Mouse (Mus musculus): Measurements from ENCODE around the gene Gal3st4.

Gene Gal3st4

DNA sequence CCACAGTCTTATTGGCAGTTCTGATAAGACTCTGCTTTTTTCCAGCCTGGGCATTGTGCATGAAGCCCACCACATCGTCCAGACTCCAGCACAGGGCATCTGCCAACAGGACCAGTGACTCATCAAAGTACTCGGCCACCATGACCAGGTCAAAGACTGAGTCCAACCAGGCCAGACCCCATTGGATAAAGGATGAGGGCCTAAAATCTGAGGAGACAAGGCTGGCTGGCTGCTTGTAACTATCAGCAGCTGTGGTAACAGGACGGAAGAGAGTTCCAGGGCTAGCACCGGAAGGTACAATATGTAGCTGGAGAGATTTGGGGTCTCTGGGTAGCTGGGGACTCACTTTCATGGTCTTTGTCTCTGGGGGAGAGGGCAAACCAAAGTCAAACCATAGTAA lies 6.9 kb downstream of the Gal3st4 start:
- Histone ChIP-seq H3K27me3 (ENCODE audit: insufficient read depth, low read length) (peaks cover 15% of the 10 kb centered on the region), H3K4me3 (replicated peaks; ENCODE audit: low read length) (no peak overlapping the region), H3K9me3 (ENCODE audit: low read length) (no peaks in the 10 kb centered on the region), H3K36me3 (ENCODE audit: insufficient read depth, low read length) (peaks cover 35% of the 10 kb centered on the region), H3K4me1 (replicated peaks; ENCODE audit: low read depth, low read length) (peaks cover 32% of the 10 kb centered on the region)
- TF ChIP-seq NANOG (IDR thresholded peaks at IDR 0.05; ENCODE audit: borderline replicate concordance, low read length): no peak
- TF ChIP-seq POU5F1 (IDR thresholded peaks at IDR 0.05; ENCODE audit: borderline replicate concordance, low read length): no peak
- TF ChIP-seq CTCF (conservative IDR thresholded peaks at IDR 0.05; ENCODE audit: low read length): no peak

DNA sequence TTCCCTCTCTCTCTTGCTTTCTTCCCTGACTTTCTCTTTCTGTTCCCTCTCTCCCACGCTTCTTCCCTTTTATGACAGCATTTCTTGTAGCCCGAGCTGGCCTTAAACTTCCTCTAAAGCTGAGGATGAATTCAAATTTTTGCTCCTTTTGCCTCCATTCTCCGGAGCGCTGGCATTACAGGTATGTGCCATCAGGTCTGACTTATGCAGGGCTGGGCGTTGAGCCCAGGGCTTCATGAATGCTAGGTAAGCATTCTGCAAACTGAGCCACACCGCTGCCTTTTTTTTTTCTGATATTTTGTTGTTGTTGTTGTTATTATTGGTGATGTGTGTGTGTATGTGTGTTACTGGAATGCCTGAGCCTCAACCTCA lies 8.4 kb downstream of the Gal3st4 start:
- peaks cover 43% of the 10 kb centered on the region for H3K4me1 ChIP-seq (replicated peaks; ENCODE audit: low read depth, low read length)
- H3K9me3 ChIP-seq (ENCODE audit: low read length): no peaks in the 10 kb centered on the region
- H3K4me3 ChIP-seq (replicated peaks; ENCODE audit: low read length): peak overlapping the region; percentile 97
- TF ChIP-seq POU5F1 (IDR thresholded peaks at IDR 0.05; ENCODE audit: borderline replicate concordance, low read length): no peak
- TF ChIP-seq CTCF (conservative IDR thresholded peaks at IDR 0.05; ENCODE audit: low read length): no peak
- H3K36me3 ChIP-seq (ENCODE audit: insufficient read depth, low read length): peaks cover 50% of the 10 kb centered on the region
- H3K27me3 ChIP-seq (ENCODE audit: insufficient read depth, low read length): 0 out of 2 replicates have a peak, but pooled peaks cover 4% of the 10 kb centered on the region

DNA sequence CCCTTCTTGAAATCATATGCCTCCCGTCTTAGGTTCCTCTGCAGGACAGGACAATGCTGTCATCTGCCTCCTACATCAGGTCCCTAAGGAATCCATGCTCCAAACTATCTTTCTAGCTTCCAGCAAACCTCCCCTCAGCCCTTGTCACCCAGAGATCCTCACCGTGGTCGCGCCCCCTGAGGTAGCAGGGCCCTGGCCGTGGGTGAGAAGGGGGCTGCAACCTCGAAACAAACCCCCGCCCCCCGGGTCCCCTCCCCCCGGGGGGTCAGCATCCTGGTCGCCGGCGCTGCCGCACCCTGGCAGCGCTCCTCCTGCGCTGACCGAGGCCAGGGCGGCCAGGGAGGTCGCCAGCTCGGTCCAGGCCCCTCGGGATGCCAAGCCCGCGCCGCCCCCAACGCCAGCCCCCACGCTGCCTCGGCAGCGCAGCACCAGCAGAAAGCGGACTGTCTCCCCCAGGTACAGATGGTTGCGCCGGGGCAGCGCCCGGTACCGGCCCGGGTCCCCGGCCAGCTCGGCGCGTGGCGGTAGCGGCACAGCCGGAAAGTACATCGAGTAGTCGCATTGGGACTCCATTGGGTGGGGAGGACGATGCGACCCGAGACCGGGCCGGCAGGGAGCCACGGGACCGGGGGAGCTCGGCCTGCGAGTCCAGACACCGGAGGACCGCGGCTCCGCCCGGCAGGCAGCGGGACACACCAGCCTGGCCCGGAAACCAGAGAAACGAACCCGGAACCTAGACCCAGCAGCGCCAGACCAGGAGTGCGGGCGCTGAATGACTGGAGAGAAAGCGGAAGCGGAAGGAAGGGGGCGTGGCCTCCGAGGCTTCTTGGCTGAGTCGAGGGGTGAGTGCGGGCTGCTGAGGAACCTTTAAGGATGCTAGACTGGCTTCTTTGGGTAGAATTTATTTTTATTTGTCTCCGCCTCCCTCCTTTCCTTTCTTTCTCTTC lies 9.1 kb downstream of the Gal3st4 start, which contains the start of gene BC037034:
TSS of gene BC037034 (minus strand) at position 774 of the 947 bp plus-strand sequence.
- no peaks in the 10 kb centered on the region for H3K9me3 ChIP-seq (ENCODE audit: low read length)
- peaks cover 49% of the 10 kb centered on the region for H3K4me1 ChIP-seq (replicated peaks; ENCODE audit: low read depth, low read length)
- H3K4me3 ChIP-seq (replicated peaks; ENCODE audit: low read length): peak within 1 kb of the TSS; percentile 97
- H3K27me3 ChIP-seq (ENCODE audit: insufficient read depth, low read length): no peaks in the 10 kb centered on the region
- TF ChIP-seq POU5F1 (IDR thresholded peaks at IDR 0.05; ENCODE audit: borderline replicate concordance, low read length): no peak
- TF ChIP-seq NANOG (IDR thresholded peaks at IDR 0.05; ENCODE audit: borderline replicate concordance, low read length): no peak
- TF ChIP-seq CTCF (conservative IDR thresholded peaks at IDR 0.05; ENCODE audit: low read length): no peak
- peaks cover 56% of the 10 kb centered on the region for H3K36me3 ChIP-seq (ENCODE audit: insufficient read depth, low read length)

DNA sequence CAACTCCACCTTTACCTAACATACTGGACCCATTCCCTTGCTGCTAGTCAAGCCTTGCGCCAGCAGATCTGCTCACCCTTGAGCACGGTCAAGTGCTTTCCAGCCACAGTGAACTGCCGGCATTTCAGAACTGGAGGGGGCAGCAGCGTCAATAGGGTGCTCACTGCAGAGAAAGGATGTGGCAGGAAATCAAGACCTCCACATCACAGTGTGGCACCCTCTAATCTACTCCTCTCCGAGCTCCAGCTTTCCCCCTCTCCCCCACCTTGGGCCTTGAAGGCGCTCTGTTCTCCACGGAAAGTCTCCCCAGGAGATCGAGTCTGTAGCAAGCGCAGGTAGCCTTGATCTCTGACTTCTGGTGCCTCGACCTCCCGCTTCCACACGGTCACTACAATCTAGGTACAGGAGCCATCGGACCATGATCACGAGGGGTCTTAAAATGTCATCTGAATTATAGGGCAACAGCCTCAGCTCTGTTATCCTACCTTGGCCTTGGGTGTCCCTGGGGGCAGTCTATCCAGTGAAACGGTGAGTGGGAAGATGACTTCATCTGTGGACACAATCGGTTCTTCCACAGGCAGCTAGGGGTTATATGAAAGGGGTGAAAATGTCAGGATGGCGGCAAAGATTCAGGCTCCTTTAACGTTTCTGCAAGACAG lies 9.9 kb downstream of the Gal3st4 start:
- no peaks in the 10 kb centered on the region for H3K9me3 ChIP-seq (ENCODE audit: low read length)
- peaks cover 58% of the 10 kb centered on the region for H3K4me1 ChIP-seq (replicated peaks; ENCODE audit: low read depth, low read length)
- no peaks in the 10 kb centered on the region for H3K27me3 ChIP-seq (ENCODE audit: insufficient read depth, low read length)
- H3K4me3 ChIP-seq (replicated peaks; ENCODE audit: low read length): peak overlapping the region; percentile 97
- peaks cover 65% of the 10 kb centered on the region for H3K36me3 ChIP-seq (ENCODE audit: insufficient read depth, low read length)
- no peak for TF ChIP-seq POU5F1 (IDR thresholded peaks at IDR 0.05; ENCODE audit: borderline replicate concordance, low read length)
- TF ChIP-seq CTCF (conservative IDR thresholded peaks at IDR 0.05; ENCODE audit: low read length): no peak
- TF ChIP-seq NANOG (IDR thresholded peaks at IDR 0.05; ENCODE audit: borderline replicate concordance, low read length): no peak

- H3K4me3 ChIP-seq (replicated peaks; ENCODE audit: low read length): 0 out of 2 replicates have a peak overlapping the region, but pooled peaks have one; percentile 97
- no peaks in the 10 kb centered on the region for H3K9me3 ChIP-seq (ENCODE audit: low read length)
- H3K27me3 ChIP-seq (ENCODE audit: insufficient read depth, low read length): no peaks in the 10 kb centered on the region
- H3K4me1 ChIP-seq (replicated peaks; ENCODE audit: low read depth, low read length): peaks cover 65% of the 10 kb centered on the region
- peaks cover 69% of the 10 kb centered on the region for H3K36me3 ChIP-seq (ENCODE audit: insufficient read depth, low read length)
- TF ChIP-seq POU5F1 (IDR thresholded peaks at IDR 0.05; ENCODE audit: borderline replicate concordance, low read length): no peak
- TF ChIP-seq NANOG (IDR thresholded peaks at IDR 0.05; ENCODE audit: borderline replicate concordance, low read length): no peak
- no peak for TF ChIP-seq CTCF (conservative IDR thresholded peaks at IDR 0.05; ENCODE audit: low read length)
Measured at GRCm38 (mm10) chr5:138262001-138262400, 10.6 kb downstream of the Gal3st4 start.

DNA sequence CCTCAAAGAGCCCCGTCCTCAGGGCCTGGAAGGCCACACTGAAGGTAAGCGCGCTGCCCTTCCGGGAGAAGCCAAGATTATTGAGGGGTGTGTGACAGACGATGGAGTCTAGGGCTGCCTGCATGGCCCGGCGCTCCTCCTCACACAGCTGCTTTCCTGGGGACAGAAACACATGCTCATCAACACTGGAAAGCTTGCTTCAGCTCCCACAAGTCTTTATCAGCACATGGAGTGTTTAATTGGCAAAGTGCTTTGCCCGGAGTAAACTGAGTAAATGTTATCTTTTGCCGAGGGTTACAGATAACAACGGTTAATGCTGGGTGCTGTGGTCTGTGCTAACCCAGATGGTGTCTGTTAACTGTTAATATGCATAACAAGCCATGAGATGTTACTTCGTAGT lies 11.8 kb downstream of the Gal3st4 start:
- TF ChIP-seq CTCF (conservative IDR thresholded peaks at IDR 0.05; ENCODE audit: low read length) (no peak), POU5F1 (IDR thresholded peaks at IDR 0.05; ENCODE audit: borderline replicate concordance, low read length) (no peak), NANOG (IDR thresholded peaks at IDR 0.05; ENCODE audit: borderline replicate concordance, low read length) (no peak)
- Histone ChIP-seq H3K36me3 (ENCODE audit: insufficient read depth, low read length) (peaks cover 66% of the 10 kb centered on the region), H3K4me1 (replicated peaks; ENCODE audit: low read depth, low read length) (peaks cover 73% of the 10 kb centered on the region), H3K9me3 (ENCODE audit: low read length) (no peaks in the 10 kb centered on the region), H3K4me3 (replicated peaks; ENCODE audit: low read length) (no peak overlapping the region), H3K27me3 (ENCODE audit: insufficient read depth, low read length) (no peaks in the 10 kb centered on the region)

GRCm38 (mm10) chr5:138260051-138260450 lies 12.6 kb downstream of the Gal3st4 start:
- no peaks in the 10 kb centered on the region for H3K9me3 ChIP-seq (ENCODE audit: low read length)
- peaks cover 58% of the 10 kb centered on the region for H3K36me3 ChIP-seq (ENCODE audit: insufficient read depth, low read length)
- H3K4me1 ChIP-seq (replicated peaks; ENCODE audit: low read depth, low read length): peaks cover 74% of the 10 kb centered on the region
- no peak overlapping the region for H3K4me3 ChIP-seq (replicated peaks; ENCODE audit: low read length)
- TF ChIP-seq CTCF (conservative IDR thresholded peaks at IDR 0.05; ENCODE audit: low read length) (no peak), NANOG (IDR thresholded peaks at IDR 0.05; ENCODE audit: borderline replicate concordance, low read length) (no peak), POU5F1 (IDR thresholded peaks at IDR 0.05; ENCODE audit: borderline replicate concordance, low read length) (no peak)
- no peaks in the 10 kb centered on the region for H3K27me3 ChIP-seq (ENCODE audit: insufficient read depth, low read length)

DNA sequence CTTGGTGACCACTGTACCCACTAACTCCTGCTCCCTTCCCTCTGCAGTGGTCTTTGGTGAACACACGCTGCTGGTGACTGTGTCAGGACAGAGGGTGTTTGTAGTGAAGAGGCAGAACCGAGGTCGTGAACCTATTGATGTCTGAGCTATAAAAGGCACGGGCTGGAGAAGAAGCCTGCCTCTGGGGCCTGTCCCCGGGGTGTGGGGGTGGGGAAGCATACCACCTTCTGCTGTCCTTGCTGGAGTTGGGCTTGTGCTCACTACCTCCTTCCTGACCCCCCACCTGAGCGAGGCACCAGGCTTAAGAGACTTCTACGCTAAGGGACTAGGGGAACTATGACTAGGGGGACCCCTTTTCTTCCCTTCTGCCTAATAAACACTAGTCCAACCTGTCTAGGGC lies 13.6 kb downstream of the Gal3st4 start:
- Histone ChIP-seq H3K4me1 (replicated peaks; ENCODE audit: low read depth, low read length) (peaks cover 72% of the 10 kb centered on the region), H3K4me3 (replicated peaks; ENCODE audit: low read length) (no peak overlapping the region), H3K9me3 (ENCODE audit: low read length) (no peaks in the 10 kb centered on the region), H3K36me3 (ENCODE audit: insufficient read depth, low read length) (peaks cover 58% of the 10 kb centered on the region), H3K27me3 (ENCODE audit: insufficient read depth, low read length) (no peaks in the 10 kb centered on the region)
- TF ChIP-seq CTCF (conservative IDR thresholded peaks at IDR 0.05; ENCODE audit: low read length) (no peak), NANOG (IDR thresholded peaks at IDR 0.05; ENCODE audit: borderline replicate concordance, low read length) (no peak), POU5F1 (IDR thresholded peaks at IDR 0.05; ENCODE audit: borderline replicate concordance, low read length) (no peak)

Data from E14TG2a.4 (cell line).